Mouse (Mus musculus) stomach, embryonic 14.5 days (tissue): ENCODE measurements around the gene 2310007B03Rik. TPM values are rescaled to one million over a fixed set of nuclear protein-coding genes. Genes with fewer than 3 reads are reported as not detected.
A peak's percentile ranks its signal among the peaks of the same experiment; 100 is the strongest.

Source experiments
- ATAC-seq: fragments of 200-750 bp; cut with Nextera tagmentation; 2 replicates; pipeline ENCODE4 v1.8.0; 2017; ENCODE audit warnings: low read depth, moderate TSS enrichment; ENCODE audit not compliant: insufficient number of reproducible peaks, insufficient read depth, low FRiP score
- H3K27ac ChIP-seq: fragments of 300-500 bp; sonication (generic); 2 replicates; pipeline ENCODE4 v1.5.1; 2014; ENCODE audit warnings: mild to moderate bottlenecking, low read length, moderate library complexity, mixed read lengths
- H3K27me3 ChIP-seq: fragments of 300-500 bp; sonication (generic); 2 replicates; pipeline ENCODE4 v1.6.1; 2014; ENCODE audit warnings: low read length, control low read depth, mixed read lengths; ENCODE audit not compliant: control insufficient read depth, insufficient read depth
- H3K36me3 ChIP-seq: fragments of 300-500 bp; sonication (generic); 2 replicates; pipeline ENCODE4 v1.6.1; 2014; ENCODE audit warnings: mild to moderate bottlenecking, control low read depth, low read length, moderate library complexity, mixed read lengths; ENCODE audit not compliant: control insufficient read depth, insufficient read depth
- H3K4me1 ChIP-seq: fragments of 300-500 bp; sonication (generic); 2 replicates; pipeline ENCODE4 v1.6.1; 2014; ENCODE audit warnings: low read length, control low read depth, mixed read lengths; ENCODE audit not compliant: control insufficient read depth, insufficient read depth
- H3K4me2 ChIP-seq: fragments of 300-500 bp; sonication (generic); replicated peaks from 2 replicates; pipeline ENCODE4 v1.6.1; 2014; ENCODE audit warnings: low read depth, low read length, control low read depth
- H3K4me3 ChIP-seq: fragments of 300-500 bp; sonication (generic); 2 replicates; pipeline ENCODE4 v1.5.1; 2014; ENCODE audit warnings: low read depth, low read length, control low read depth
- H3K9ac ChIP-seq: fragments of 300-500 bp; sonication (generic); replicated peaks from 2 replicates; pipeline ENCODE4 v1.6.1; 2014; ENCODE audit warnings: low read depth, mild to moderate bottlenecking, control low read depth, low read length, moderate library complexity, mixed read lengths
- H3K9me3 ChIP-seq: fragments of 300-500 bp; sonication (generic); 2 replicates; pipeline ENCODE4 v1.6.1; 2016; ENCODE audit warnings: low read depth, low read length, control low read depth; ENCODE audit not compliant: control insufficient read depth
- WGBS: fragments of 180-500 bp; shearing (Covaris S2); extraction: QIAGEN DNeasy Blood & Tissue Kit; methylation state at CpG from one replicate; pipeline ENCODE4 v1.1.7; 2014; 5-methylcytosine and 5-hydroxymethylcytosine counted together
- polyA plus RNA-seq: library from polyadenylated mRNA; unstranded; fragments of >200 nt; fragmentation: Nextera tagmentation; extraction: Ambion mirVana; gene quantifications from 2 replicates; pipeline ENCODE4 v1.2.1, GENCODE M21; 2014

2310007B03Rik gene
- polyA plus RNA-seq, 1 experiment from 2014 or later = 2.6 TPM

- Histone ChIP-seq H3K36me3 (no peaks in the 10 kb centered on the region), H3K9me3 (no peaks in the 10 kb centered on the region), H3K27me3 (no peaks in the 10 kb centered on the region), H3K4me2 (no peak overlapping the region), H3K27ac (no peak overlapping the region), H3K9ac (no peak overlapping the region), H3K4me3 (no peak overlapping the region), H3K4me1 (no peaks in the 10 kb centered on the region)
- WGBS = 75% methylated on average over 14 of the region's 14 CpGs
- ATAC-seq = no peak
Observed at GRCm38 (mm10) chr1:93184071-93184828, 23.5 kb upstream of the 2310007B03Rik start.

GRCm38 (mm10) chr1:93182281-93182680 is 21.5 kb upstream of the 2310007B03Rik start:
- Histone ChIP-seq H3K9ac (no peak overlapping the region), H3K9me3 (no peaks in the 10 kb centered on the region), H3K4me3 (no peak overlapping the region), H3K36me3 (no peaks in the 10 kb centered on the region), H3K27me3 (no peaks in the 10 kb centered on the region), H3K4me2 (no peak overlapping the region), H3K4me1 (peaks cover 3% of the 10 kb centered on the region; the same call in 1 of the 2 replicates), H3K27ac (no peak overlapping the region)
- ATAC-seq = no peak
- WGBS = 87% methylated on average over 7 of the region's 7 CpGs

- no peaks in the 10 kb centered on the region for H3K36me3 ChIP-seq
- H3K9me3 ChIP-seq = no peaks in the 10 kb centered on the region
- H3K27me3 ChIP-seq = no peaks in the 10 kb centered on the region
- peak; percentile 71 for ATAC-seq
- peak overlapping the region; percentile 46 for H3K4me2 ChIP-seq
- H3K27ac ChIP-seq = peak overlapping the region; percentile 91
- H3K4me3 ChIP-seq = peak overlapping the region; percentile 25
- H3K9ac ChIP-seq = no peak overlapping the region; the same call in 1 of the 2 replicates
- peaks cover 17% of the 10 kb centered on the region; the same call in 1 of the 2 replicates for H3K4me1 ChIP-seq
- 2% methylated on average over 41 of the region's 44 CpGs for WGBS
Observed at GRCm38 (mm10) chr1:93176525-93177332, 16.0 kb upstream of the 2310007B03Rik start.

GRCm38 (mm10) chr1:93175849-93176248 is 15.1 kb upstream of the 2310007B03Rik start:
- WGBS = 10% methylated on average over 6 of the region's 6 CpGs
- Histone ChIP-seq H3K36me3 (no peaks in the 10 kb centered on the region), H3K27ac (peak overlapping the region; percentile 91; the same call in 1 of the 2 replicates), H3K9me3 (no peaks in the 10 kb centered on the region), H3K9ac (no peak overlapping the region), H3K27me3 (no peaks in the 10 kb centered on the region), H3K4me3 (peak overlapping the region; percentile 25; the same call in 1 of the 2 replicates), H3K4me2 (peak overlapping the region; percentile 46), H3K4me1 (peaks cover 17% of the 10 kb centered on the region; the same call in 1 of the 2 replicates)
- ATAC-seq = no peak

GRCm38 (mm10) chr1:93174399-93174798 is 13.7 kb upstream of the 2310007B03Rik start:
- ATAC-seq = peak; percentile 65; the same call in 1 of the 2 replicates
- Histone ChIP-seq H3K27me3 (no peaks in the 10 kb centered on the region), H3K4me3 (no peak overlapping the region), H3K9ac (no peak overlapping the region), H3K36me3 (no peaks in the 10 kb centered on the region), H3K27ac (no peak overlapping the region), H3K4me1 (peaks cover 17% of the 10 kb centered on the region; the same call in 1 of the 2 replicates), H3K9me3 (no peaks in the 10 kb centered on the region), H3K4me2 (no peak overlapping the region)
- WGBS = 0% methylated on average over 4 of the region's 4 CpGs

- 52% methylated on average over 4 of the region's 4 CpGs for WGBS
- Histone ChIP-seq H3K27me3 (no peaks in the 10 kb centered on the region), H3K9ac (no peak overlapping the region; the same call in 1 of the 2 replicates), H3K4me3 (no peak overlapping the region), H3K36me3 (no peaks in the 10 kb centered on the region), H3K27ac (no peak overlapping the region), H3K4me2 (no peak overlapping the region), H3K9me3 (no peaks in the 10 kb centered on the region), H3K4me1 (peaks cover 17% of the 10 kb centered on the region; the same call in 1 of the 2 replicates)
- ATAC-seq = no peak
Observed at GRCm38 (mm10) chr1:93173665-93174064, 12.9 kb upstream of the 2310007B03Rik start.

- Histone ChIP-seq H3K4me2 (no peak within 1 kb of the TSS), H3K4me3 (no peak within 1 kb of the TSS), H3K36me3 (no peaks in the 10 kb centered on the region), H3K9me3 (no peaks in the 10 kb centered on the region), H3K4me1 (no peaks in the 10 kb centered on the region), H3K27me3 (no peaks in the 10 kb centered on the region), H3K9ac (no peak within 1 kb of the TSS), H3K27ac (no peak within 1 kb of the TSS)
- 46% methylated on average over 10 of the region's 10 CpGs for WGBS
- no peak for ATAC-seq
Observed at GRCm38 (mm10) chr1:93168295-93168775, 7.6 kb upstream of the 2310007B03Rik start, which contains the start of gene Crocc2. Gene Crocc2, plus strand, starts transcription at chr1:93168725.

GRCm38 (mm10) chr1:93166346-93167079 is 5.8 kb upstream of the 2310007B03Rik start:
- no peaks in the 10 kb centered on the region for H3K36me3 ChIP-seq
- H3K9me3 ChIP-seq = no peaks in the 10 kb centered on the region
- H3K27me3 ChIP-seq = no peaks in the 10 kb centered on the region
- no peaks in the 10 kb centered on the region for H3K4me1 ChIP-seq
- no peak overlapping the region for H3K27ac ChIP-seq
- H3K4me3 ChIP-seq = no peak overlapping the region
- 81% methylated on average over 11 of the region's 11 CpGs for WGBS
- no peak for ATAC-seq
- H3K4me2 ChIP-seq = no peak overlapping the region
- no peak overlapping the region for H3K9ac ChIP-seq
